Mouse (Mus musculus): Measurements from ENCODE around the gene Apol9a.

DNA sequence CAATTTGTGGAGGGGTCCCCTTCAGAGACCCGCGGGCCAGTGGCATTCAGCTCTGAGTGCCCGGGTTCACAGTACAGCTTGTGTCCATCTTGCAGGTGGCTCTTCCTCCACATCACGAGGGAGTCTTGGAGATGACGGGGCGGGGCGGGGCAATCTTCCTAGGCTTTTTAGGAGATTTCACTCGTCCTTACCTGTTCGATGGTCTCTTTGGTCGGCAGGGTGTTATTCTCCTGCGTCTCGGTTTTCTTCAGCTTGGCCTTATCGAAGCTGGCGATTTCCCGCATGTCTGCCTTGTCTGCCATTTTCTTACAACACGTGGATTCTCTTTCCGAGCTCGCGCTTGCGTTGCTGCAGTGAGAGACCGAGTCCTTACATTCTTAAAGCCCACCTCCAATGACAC lies 41.0 kb downstream of the Apol9a start:
- no peak for TF ChIP-seq CTCF (IDR thresholded peaks at IDR 0.05; ENCODE audit: insufficient read depth, low read depth, low read length)
- TF ChIP-seq POLR2A (IDR thresholded peaks at IDR 0.05; ENCODE audit: insufficient read depth, low read depth, low read length) = no peak

Measured in olfactory bulb, adult 2 months (tissue).